Mouse (Mus musculus): ENCODE measurements around the gene Git1.
"Not testable (repeated sequence)": the region's sequence is repeated elsewhere in the genome, so short reads cannot be mapped to it uniquely, and the experiment has no call there.

Git1 gene

GRCm38 (mm10) chr11:77525804-77526486, 32.6 kb downstream of the Git1 start:
- no peak for DNase-seq

GRCm38 (mm10) chr11:77528420-77528819, 35.1 kb downstream of the Git1 start:
- DNase-seq, result not testable (repeated sequence)

DNA sequence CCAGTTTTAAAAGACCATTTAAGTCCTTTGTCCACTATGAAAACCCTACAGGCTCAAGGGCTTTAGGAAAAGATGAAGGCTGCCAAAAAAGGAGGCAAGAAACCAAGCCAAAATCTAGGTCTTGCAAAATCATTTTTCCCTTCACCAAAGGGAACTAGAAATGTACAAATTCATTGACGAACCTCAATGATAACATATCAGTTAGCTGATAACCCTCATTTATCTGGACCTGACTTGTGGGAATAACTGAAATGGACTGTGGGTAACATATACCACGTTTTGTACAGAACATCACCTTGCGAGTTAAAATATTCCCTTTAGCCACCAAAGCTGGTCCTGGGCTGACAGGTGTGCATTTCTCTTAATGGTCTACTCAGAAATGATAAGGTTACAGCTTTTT, 36.3 kb downstream of the Git1 start:
- no peak for DNase-seq

GRCm38 (mm10) chr11:77530862-77531261, 37.5 kb downstream of the Git1 start:
- DNase-seq, result no peak

GRCm38 (mm10) chr11:77532202-77532846, 39.0 kb downstream of the Git1 start:
- DNase-seq, result no peak

GRCm38 (mm10) chr11:77545261-77545660, 51.9 kb downstream of the Git1 start:
- DNase-seq, result no peak

Data from right cerebral cortex, postnatal 4 days (tissue).